Comparison of ENCODE assay signal across 8 mouse cellular contexts in genomic region chr7:31155296-31156033, GRCm38 (mm10). TPM values are rescaled to one million over a fixed set of nuclear protein-coding genes. Genes with fewer than 3 reads are reported as not detected.
DNase-seq lines count a peak whose midpoint lies in the region; ATAC-seq and TF ChIP-seq lines count a peak whose summit lies in the region.

Gramd1a (minus strand) TSS chr7:31155896.

- H3K9ac ChIP-seq in heart, postnatal 0 days (replicated peaks; ENCODE audit: low read depth, low read length), result peak within 1 kb of the TSS; percentile 40; the same call in 1 of the 2 replicates

- no peak for TF ChIP-seq CTCF in G1E (IDR thresholded peaks at IDR 0.05; ENCODE audit: low read depth, low read length)
- no peak for TF ChIP-seq CTCF in heart, postnatal 0 days (IDR thresholded peaks at IDR 0.05; ENCODE audit: low read depth)

- DNase-seq in 3T3-L1 (ENCODE audit: low read depth, low spot score) (peak; percentile 17), G1E (ENCODE audit: low spot score) (no peak)
- peak; percentile 69 for DNase-seq in heart, postnatal 0 days (ENCODE audit: low spot score)
- DNase-seq in kidney, postnatal 25 days, result peak; percentile 54 to 77
- peak; percentile 50 for DNase-seq in thymus, postnatal 25 days
- no peak for DNase-seq in urinary bladder, postnatal 4 days (ENCODE audit: low spot score in 2 of 2)

- no peak for ATAC-seq in G1E (ENCODE audit: extremely low read depth, insufficient number of reproducible peaks, low FRiP score, poor library complexity, severe bottlenecking)
- no peak for ATAC-seq in erythroid progenitor cell, adult 5-6 weeks (replicated peaks; ENCODE audit: low FRiP score, poor library complexity, severe bottlenecking)
- no peak for ATAC-seq in heart, postnatal 0 days (ENCODE audit: insufficient read depth, low read depth)
- ATAC-seq in megakaryocyte-erythroid progenitor cell, adult 5-6 weeks (replicated peaks; ENCODE audit: low FRiP score, low TSS enrichment, poor library complexity, severe bottlenecking), result no peak

- peak within 1 kb of the TSS; percentile 50; the same call in 1 of the 2 replicates for H3K4me3 ChIP-seq in G1E (ENCODE audit: low read depth, low read length)
- no peak within 1 kb of the TSS for H3K4me3 ChIP-seq in heart, postnatal 0 days (ENCODE audit: low read depth, low read length)

- no peaks in the 10 kb centered on the region for H3K27me3 ChIP-seq in G1E (ENCODE audit: insufficient read depth, low read length)
- H3K27me3 ChIP-seq in heart, postnatal 0 days (ENCODE audit: control insufficient read depth, insufficient read depth, low read length), result no peaks in the 10 kb centered on the region

- no peak for TF ChIP-seq EP300 in heart, postnatal 0 days (IDR thresholded peaks at IDR 0.05; ENCODE audit: low read depth)

- WGBS in heart, postnatal 0 days, result 51% methylated on average over 5 of the region's 5 CpGs

- H3K27ac ChIP-seq in heart, postnatal 0 days (ENCODE audit: low read depth), result peak within 1 kb of the TSS; percentile 86

- peaks cover 23% of the 10 kb centered on the region for H3K9me3 ChIP-seq in G1E (replicated peaks)
- no peaks in the 10 kb centered on the region for H3K9me3 ChIP-seq in heart, postnatal 0 days (replicated peaks; ENCODE audit: control insufficient read depth, low read length)

- peaks cover 47% of the 10 kb centered on the region for H3K4me1 ChIP-seq in G1E (ENCODE audit: insufficient read depth, low read depth, low read length)
- H3K4me1 ChIP-seq in heart, postnatal 0 days (ENCODE audit: control insufficient read depth, insufficient read depth), result peaks cover 21% of the 10 kb centered on the region; the same call in 1 of the 2 replicates

- no peak within 1 kb of the TSS for H3K4me2 ChIP-seq in heart, postnatal 0 days (ENCODE audit: low read depth, low read length)

- H3K36me3 ChIP-seq in G1E (replicated peaks), result peaks cover 2% of the 10 kb centered on the region
- no peaks in the 10 kb centered on the region for H3K36me3 ChIP-seq in heart, postnatal 0 days (replicated peaks; ENCODE audit: control insufficient read depth, insufficient read depth, low read length)

RNA-seq across cellular contexts. Expression of gene Gramd1a, which starts in this region (rescaled TPM):
- total RNA-seq in G1E (2014; fragmentation: Nextera tagmentation), result 38.4 and 52.7 TPM in 2 replicates
- total RNA-seq in G1E (2017), result 19.2 and 19.4 TPM in 2 replicates
- 56.7 and 65.4 TPM in 2 replicates for polyA plus RNA-seq in G1E (2012)
- 19.1 and 38.6 TPM in 2 replicates for total RNA-seq in erythroid progenitor cell, adult 5-6 weeks (2015; ENCODE audit: low replicate concordance)
- total RNA-seq in erythroid progenitor cell, adult 5-6 weeks (2017; ENCODE audit: low replicate concordance), result 6.7 and 29.1 TPM in 2 replicates
- total RNA-seq in heart, postnatal 0 days (2014; rRNA removed; ENCODE audit: low replicate concordance), result 53.9 and 57.2 TPM in 2 replicates
- 25.9 and 27.0 TPM in 2 replicates for polyA plus RNA-seq in heart, postnatal 0 days (2015; fragmentation: Nextera tagmentation; extraction: Ambion mirVana)
- 75.2 and 78.4 TPM in 2 replicates for total RNA-seq in megakaryocyte-erythroid progenitor cell, adult 5-6 weeks (2014; fragmentation: Nextera tagmentation)
- total RNA-seq in megakaryocyte-erythroid progenitor cell, adult 5-6 weeks (2017), result 19.2 and 29.6 TPM in 2 replicates

Comparison
In these comparisons a context has a peak if more than half of its experiments do, and no peak if none do; other contexts are left out.
1. DNase-seq: peak in 3T3-L1 (single experiment), heart, postnatal 0 days (single experiment), kidney, postnatal 25 days (2 of 2) and thymus, postnatal 25 days (single experiment); none in G1E (single experiment) and urinary bladder, postnatal 4 days (0 of 2).